Mouse (Mus musculus): ENCODE measurements around the gene Bcdin3d. TPM values are rescaled to one million over a fixed set of nuclear protein-coding genes. Genes with fewer than 3 reads are reported as not detected.

Gene Bcdin3d
- 3.6 and 6.0 TPM in 2 replicates for polyA plus RNA-seq (2012; rRNA removed; ENCODE audit: low replicate concordance)

DNA sequence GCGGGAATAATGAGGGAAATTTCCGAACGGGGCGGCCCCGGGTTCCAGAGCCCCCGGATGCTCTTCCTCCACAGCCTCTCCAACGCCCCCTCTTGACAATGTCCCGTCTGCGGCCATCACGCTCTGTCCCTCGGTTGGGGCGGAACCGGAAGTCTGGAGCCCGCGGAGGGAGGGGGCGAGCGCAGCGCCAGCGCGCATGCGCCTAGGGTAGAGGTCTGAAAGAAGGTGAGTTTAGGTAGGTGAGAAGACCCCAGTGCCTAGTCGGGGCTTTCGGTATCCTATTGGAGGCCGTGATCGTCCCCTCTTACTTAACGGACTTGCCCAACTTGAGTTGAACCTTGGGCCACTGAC, at the start of gene Bcdin3d:
Gene Bcdin3d, minus strand, starts transcription at position 155 of the 351 bp plus-strand sequence.

DNA sequence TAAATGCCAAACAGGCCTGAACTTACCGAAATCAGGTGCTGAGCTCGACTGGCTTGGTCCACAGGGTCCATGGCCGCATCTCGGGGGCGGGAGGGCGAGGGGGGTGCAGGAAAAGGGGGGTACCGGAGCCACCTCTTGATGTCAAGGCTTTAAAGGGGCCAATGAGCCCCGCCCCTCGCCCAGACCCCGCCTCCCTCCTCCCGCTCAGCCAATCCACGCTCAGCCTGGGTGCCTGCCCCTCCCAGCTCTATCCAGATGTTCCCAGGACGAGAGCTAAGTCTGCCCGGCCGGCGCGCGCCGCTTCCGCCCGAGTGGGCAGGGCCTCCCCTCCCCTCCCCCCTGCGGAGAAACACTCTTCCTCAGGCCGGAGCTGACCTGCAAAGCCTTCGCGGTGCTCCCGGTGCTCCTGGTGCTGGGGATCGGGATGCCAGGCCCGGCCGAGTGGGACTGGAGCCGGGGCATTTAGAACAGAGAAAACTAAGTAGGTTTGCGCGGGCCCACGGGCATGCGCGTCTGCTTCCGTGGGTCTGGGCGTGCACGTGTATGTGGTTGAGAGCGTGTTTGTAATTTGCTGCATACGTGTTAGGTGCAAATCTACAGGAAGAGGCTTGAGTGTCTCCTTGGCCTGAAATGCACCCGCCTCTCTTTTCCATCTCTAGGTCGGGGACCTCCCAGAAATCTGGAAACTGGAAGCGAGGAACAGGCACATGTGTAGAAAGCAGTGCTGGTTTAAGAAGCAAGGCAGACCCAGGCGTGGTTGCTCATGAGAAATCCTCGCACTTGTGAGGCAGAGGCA, 16.7 kb downstream of the Bcdin3d start, which contains the start of gene Nckap5l:
Gene Nckap5l, minus strand, starts transcription at position 143 of the 796 bp plus-strand sequence.

Other genes starting within 250 kb of the Bcdin3d start
- 1.6 and 2.1 TPM in 2 replicates for gene Kcnh3, start 249.9 kb downstream of the Bcdin3d start, polyA plus RNA-seq (2012; rRNA removed; ENCODE audit: low replicate concordance)
- 68.4 and 84.4 TPM in 2 replicates for gene Mcrs1, start 222.8 kb downstream of the Bcdin3d start, polyA plus RNA-seq (2012; rRNA removed; ENCODE audit: low replicate concordance)
- gene Prpf40b, start 179.6 kb downstream of the Bcdin3d start, polyA plus RNA-seq (2012; rRNA removed; ENCODE audit: low replicate concordance) = 17.7 and 23.6 TPM in 2 replicates
- gene Fam186b, start 178.8 kb downstream of the Bcdin3d start, polyA plus RNA-seq (2012; rRNA removed; ENCODE audit: low replicate concordance) = not detected in 2 replicates
- 4.0 and 4.1 TPM in 2 replicates for gene Fmnl3, start 104.2 kb downstream of the Bcdin3d start, polyA plus RNA-seq (2012; rRNA removed; ENCODE audit: low replicate concordance)
- gene Tmbim6, start 81.8 kb downstream of the Bcdin3d start, polyA plus RNA-seq (2012; rRNA removed; ENCODE audit: low replicate concordance) = 1,234 and 2,200 TPM in 2 replicates
- gene Nckap5l, start 17.0 kb downstream of the Bcdin3d start, polyA plus RNA-seq (2012; rRNA removed; ENCODE audit: low replicate concordance) = 2.8 and 4.9 TPM in 2 replicates
- gene Faim2, start 53.4 kb upstream of the Bcdin3d start, polyA plus RNA-seq (2012; rRNA removed; ENCODE audit: low replicate concordance) = 0.84 and 1.6 TPM in 2 replicates
- gene Aqp2, start 104.3 kb upstream of the Bcdin3d start, polyA plus RNA-seq (2012; rRNA removed; ENCODE audit: low replicate concordance) = 0.22 TPM in 1 of 2 replicates, not detected in the other
- 0.12 and 106 TPM in 2 replicates for gene Aqp5, start 116.1 kb upstream of the Bcdin3d start, polyA plus RNA-seq (2012; rRNA removed; ENCODE audit: low replicate concordance)
- gene Aqp6, start 126.7 kb upstream of the Bcdin3d start, polyA plus RNA-seq (2012; rRNA removed; ENCODE audit: low replicate concordance) = not detected in 2 replicates
- gene Racgap1, start 176.9 kb upstream of the Bcdin3d start, polyA plus RNA-seq (2012; rRNA removed; ENCODE audit: low replicate concordance) = 6.3 and 9.2 TPM in 2 replicates
- gene Asic1, start 195.6 kb upstream of the Bcdin3d start, polyA plus RNA-seq (2012; rRNA removed; ENCODE audit: low replicate concordance) = 0.64 and 0.94 TPM in 2 replicates
- 23.8 and 25.5 TPM in 2 replicates for gene Smarcd1, start 227.4 kb upstream of the Bcdin3d start, polyA plus RNA-seq (2012; rRNA removed; ENCODE audit: low replicate concordance)
- gene Gm17349, start 230.8 kb upstream of the Bcdin3d start, polyA plus RNA-seq (2012; rRNA removed; ENCODE audit: low replicate concordance) = 10.4 and 13.9 TPM in 2 replicates
- 405 and 543 TPM in 2 replicates for gene Gpd1, start 242.8 kb upstream of the Bcdin3d start, polyA plus RNA-seq (2012; rRNA removed; ENCODE audit: low replicate concordance)

Measured in duodenum, adult 2 months (tissue).